Mouse (Mus musculus) spleen, adult 10 weeks (tissue): Measurements from ENCODE around the gene Rbm17. TPM values are rescaled to one million over a fixed set of nuclear protein-coding genes. Genes with fewer than 3 reads are reported as not detected.

ENCODE experiments used
- polyA plus RNA-seq: library from polyadenylated mRNA; stranded (reverse); fragments of 350-450 nt; fragmentation: Illumina TruSeq; extraction: RNeasy Lipid Tissue Mini Kit (QIAGEN cat#74804); gene quantifications from one replicate; pipeline ENCODE4 v1.2.3, GENCODE M21; 2015; ENCODE audit warnings: low replicate concordance; ENCODE audit not compliant: insufficient read depth

The Rbm17 gene
- polyA plus RNA-seq: 202 TPM

DNA sequence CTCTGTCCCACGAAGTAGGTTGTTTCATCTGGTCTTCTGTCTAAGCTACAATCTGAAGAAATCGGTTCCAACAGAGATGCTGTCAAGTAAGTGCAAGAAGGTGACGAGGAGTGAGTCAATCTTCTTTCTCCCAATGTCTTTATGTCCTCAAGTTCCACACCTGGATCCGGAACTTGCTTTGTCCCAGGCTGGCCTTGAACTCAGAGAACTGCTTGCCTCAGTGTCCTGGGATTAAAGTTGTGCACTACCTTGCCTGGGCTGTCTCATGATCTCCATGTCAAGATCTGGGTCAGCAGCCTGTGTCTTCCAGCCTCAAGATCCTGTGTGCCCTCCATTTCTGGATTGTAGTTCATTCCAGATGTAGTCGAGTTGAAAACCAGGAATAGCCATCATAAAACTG lies at the start of gene Rbm17:
Gene Rbm17, minus strand, starts transcription at position 101 of the 400 bp plus-strand sequence.

GRCm38 (mm10) chr2:11642451-11642941 lies 38.5 kb upstream of the Rbm17 start, which contains the start of gene Il2ra:
Gene Il2ra, plus strand, starts transcription at chr2:11642807.

DNA sequence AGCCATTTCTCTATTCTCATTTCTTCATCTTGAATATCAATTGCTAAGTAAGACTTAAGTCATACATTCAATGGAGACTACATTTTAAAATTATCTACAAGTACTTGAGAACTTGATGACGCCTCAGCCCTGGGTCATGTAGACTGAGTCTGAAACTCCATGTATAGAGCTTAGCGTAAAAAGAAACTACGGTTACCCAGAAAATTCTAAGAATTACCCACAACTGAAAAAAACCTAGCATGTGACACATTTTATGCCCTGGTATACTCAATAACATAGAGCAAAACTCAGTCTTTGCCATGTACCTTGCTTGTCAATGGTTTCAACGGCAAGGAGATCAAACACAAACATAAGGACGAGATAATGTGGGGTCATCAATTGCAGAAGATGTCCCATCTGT lies 21.9 kb upstream of the Rbm17 start, which contains the start of gene Gm17490:
Gene Gm17490, minus strand, starts transcription at position 375 of the 400 bp plus-strand sequence.

GRCm38 (mm10) chr2:11553471-11554400 lies 50.2 kb downstream of the Rbm17 start, which contains the start of gene Pfkfb3:
Gene Pfkfb3, minus strand, starts transcription at chr2:11554077.

Other genes starting within 250 kb of the Rbm17 start
- gene Pfkfb3, start 50.1 kb downstream of the Rbm17 start, polyA plus RNA-seq: 54.1 TPM
- gene Gm17490, start 22.1 kb upstream of the Rbm17 start, polyA plus RNA-seq: not detected
- gene Il2ra, start 38.7 kb upstream of the Rbm17 start, polyA plus RNA-seq: 10.7 TPM
- gene Il15ra, start 101.1 kb upstream of the Rbm17 start, polyA plus RNA-seq: 27.0 TPM
- gene Fbh1, start 173.4 kb upstream of the Rbm17 start, polyA plus RNA-seq: 84.2 TPM
- gene Ankrd16, start 173.7 kb upstream of the Rbm17 start, polyA plus RNA-seq: 88.0 TPM